Mouse (Mus musculus): ENCODE measurements around the gene Aqp2. TPM values are rescaled to one million over a fixed set of nuclear protein-coding genes. Genes with fewer than 3 reads are reported as not detected.

Aqp2 gene
- polyA plus RNA-seq, 1 experiment from 2014 or later, result not detected

DNA sequence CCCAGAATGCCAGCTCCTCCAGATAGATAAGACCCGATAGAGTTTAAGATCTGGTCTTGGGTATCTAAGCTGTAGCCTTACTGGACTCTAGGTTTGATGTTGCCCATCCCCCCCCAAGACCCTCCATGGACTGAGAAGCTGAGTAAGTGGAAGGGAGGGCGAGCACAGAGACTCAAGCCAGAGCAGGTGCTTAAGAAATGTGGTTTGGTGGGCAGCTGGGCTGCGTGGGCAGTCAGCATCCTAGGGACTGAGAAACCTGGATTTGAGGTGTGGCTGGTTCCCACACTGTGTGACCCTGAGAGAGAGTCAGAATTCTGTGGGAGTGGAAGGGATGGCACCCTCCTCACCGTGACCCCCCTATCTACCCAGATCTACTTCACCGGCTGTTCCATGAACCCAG is 14.0 kb downstream of the Aqp2 start:
- WGBS, result 85% methylated on average over 5 of the region's 5 CpGs
- Histone ChIP-seq H3K9me3 (no peaks in the 10 kb centered on the region), H3K36me3 (no peaks in the 10 kb centered on the region), H3K9ac (no peak overlapping the region), H3K4me3 (no peak overlapping the region), H3K4me2 (no peak overlapping the region), H3K27ac (no peak overlapping the region), H3K4me1 (peaks cover 10% of the 10 kb centered on the region; the same call in 1 of the 2 replicates), H3K27me3 (peaks cover 98% of the 10 kb centered on the region)
- ATAC-seq (ENCODE audit: insufficient number of reproducible peaks, insufficient read depth, low FRiP score, low TSS enrichment, low read depth), result no peak

DNA sequence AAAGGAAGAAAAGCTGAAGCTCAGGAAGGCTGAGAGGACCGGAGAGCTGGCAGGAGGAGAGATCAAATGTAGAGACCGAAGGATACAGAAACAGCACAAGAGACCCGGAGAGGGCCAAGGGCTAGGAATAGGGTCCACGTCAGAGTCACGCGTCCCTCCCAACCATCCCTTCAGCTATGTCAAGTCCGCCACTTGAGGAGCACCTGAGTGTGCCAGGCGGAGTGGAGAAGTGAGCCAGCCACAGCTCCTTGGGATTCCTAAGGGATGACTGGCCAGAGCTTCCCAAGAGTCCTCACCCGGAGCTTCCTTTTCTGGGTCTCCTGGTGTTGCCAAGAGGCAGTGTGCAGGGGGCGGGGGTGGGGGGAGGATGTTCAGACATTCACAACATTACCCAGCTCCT is 16.1 kb downstream of the Aqp2 start:
- Histone ChIP-seq H3K36me3 (no peaks in the 10 kb centered on the region), H3K27ac (no peak overlapping the region), H3K9me3 (no peaks in the 10 kb centered on the region), H3K4me3 (no peak overlapping the region), H3K4me2 (no peak overlapping the region), H3K4me1 (peaks cover 10% of the 10 kb centered on the region; the same call in 1 of the 2 replicates), H3K27me3 (peaks cover 94% of the 10 kb centered on the region), H3K9ac (no peak overlapping the region)
- ATAC-seq (ENCODE audit: insufficient number of reproducible peaks, insufficient read depth, low FRiP score, low TSS enrichment, low read depth), result no peak
- WGBS, result 75% methylated on average over 10 of the region's 10 CpGs

DNA sequence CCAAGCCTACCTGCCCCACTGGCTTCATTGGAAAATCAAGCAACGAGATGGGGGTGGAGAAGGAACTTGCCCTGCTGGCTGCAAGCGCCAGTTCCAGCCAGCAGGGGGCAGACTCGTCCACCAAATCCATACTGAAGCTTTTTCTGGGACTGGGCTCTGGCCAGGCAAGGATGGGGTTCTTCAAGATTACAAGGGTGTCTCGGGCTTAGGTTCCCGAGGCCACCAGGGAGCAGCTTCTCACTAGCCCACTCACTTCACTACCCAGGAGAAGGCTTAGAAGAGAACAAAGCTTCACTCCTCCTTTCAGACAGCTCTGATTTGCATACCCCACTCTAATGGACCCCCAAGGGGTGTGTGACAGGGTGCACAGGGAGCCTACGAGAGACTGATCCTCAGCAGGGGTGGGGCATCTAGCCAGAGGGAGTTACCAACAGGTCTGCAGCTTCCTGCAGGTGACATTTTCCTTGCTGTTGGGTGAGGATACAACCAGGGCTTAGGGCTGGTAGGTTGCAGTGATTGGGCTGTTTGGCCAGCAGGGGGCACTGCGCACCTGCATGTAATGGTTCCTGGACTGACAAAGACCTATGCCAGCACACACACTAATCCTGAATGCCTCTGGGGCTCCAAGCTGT is 17.3 kb downstream of the Aqp2 start:
- Histone ChIP-seq H3K9me3 (no peaks in the 10 kb centered on the region), H3K27ac (no peak overlapping the region), H3K27me3 (peaks cover 94% of the 10 kb centered on the region), H3K4me2 (no peak overlapping the region), H3K4me3 (no peak overlapping the region), H3K36me3 (no peaks in the 10 kb centered on the region), H3K9ac (no peak overlapping the region), H3K4me1 (peaks cover under 1% of the 10 kb centered on the region; the same call in 1 of the 2 replicates)
- under 1% methylated on average over 7 of the region's 7 CpGs for WGBS
- ATAC-seq (ENCODE audit: insufficient number of reproducible peaks, insufficient read depth, low FRiP score, low TSS enrichment, low read depth), result peak; percentile 46; the same call in 1 of the 2 replicates

DNA sequence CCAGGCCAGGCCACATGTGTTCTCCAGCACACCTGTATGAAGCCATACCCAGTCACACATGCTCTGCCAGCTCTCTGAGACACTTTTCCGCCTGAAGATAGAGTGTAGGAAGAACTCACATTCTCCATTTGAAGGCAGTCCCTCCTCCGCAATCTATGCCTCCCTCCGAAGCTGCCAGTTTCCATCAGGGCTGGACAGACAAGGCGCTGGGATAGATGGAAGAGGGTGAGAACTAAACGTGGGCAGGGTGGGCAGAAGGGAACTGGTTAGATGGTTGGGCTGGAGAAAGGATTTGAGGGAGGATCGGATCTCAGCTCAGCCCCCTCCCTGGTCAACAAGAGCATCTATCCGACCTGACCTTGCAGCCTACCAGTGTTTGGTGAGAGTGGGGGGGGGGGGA is 18.0 kb downstream of the Aqp2 start:
- no peaks in the 10 kb centered on the region for H3K9me3 ChIP-seq
- WGBS, result 57% methylated on average over 7 of the region's 7 CpGs
- peaks cover 93% of the 10 kb centered on the region for H3K27me3 ChIP-seq
- no peak overlapping the region for H3K27ac ChIP-seq
- H3K9ac ChIP-seq, result no peak overlapping the region
- no peaks in the 10 kb centered on the region for H3K36me3 ChIP-seq
- no peaks in the 10 kb centered on the region; the same call in 1 of the 2 replicates for H3K4me1 ChIP-seq
- no peak for ATAC-seq (ENCODE audit: insufficient number of reproducible peaks, insufficient read depth, low FRiP score, low TSS enrichment, low read depth)
- no peak overlapping the region for H3K4me3 ChIP-seq
- H3K4me2 ChIP-seq, result no peak overlapping the region

DNA sequence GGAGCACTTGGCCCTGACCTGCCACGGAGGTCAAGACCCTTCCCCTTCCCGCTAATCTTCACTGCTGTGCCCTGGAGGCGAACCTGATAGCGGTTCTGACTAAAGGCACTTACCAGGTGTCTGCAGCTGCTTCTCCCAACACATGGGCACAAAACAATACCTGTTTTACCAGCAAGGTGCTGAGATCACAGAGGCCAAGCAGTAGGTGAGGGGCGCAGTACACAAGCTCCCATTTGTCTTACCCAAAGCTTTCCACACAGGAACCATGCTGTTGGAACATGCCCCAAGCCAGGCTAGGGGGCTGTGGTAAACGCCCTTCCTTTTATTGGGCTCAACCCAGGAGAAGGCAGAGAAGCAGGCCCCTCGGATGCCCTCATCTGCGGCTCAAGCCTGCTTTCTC is 18.7 kb downstream of the Aqp2 start:
- no peak for ATAC-seq (ENCODE audit: insufficient number of reproducible peaks, insufficient read depth, low FRiP score, low TSS enrichment, low read depth)
- 42% methylated on average over 8 of the region's 8 CpGs for WGBS
- no peak overlapping the region for H3K9ac ChIP-seq
- no peak overlapping the region for H3K4me2 ChIP-seq
- no peaks in the 10 kb centered on the region for H3K9me3 ChIP-seq
- H3K4me1 ChIP-seq, result no peaks in the 10 kb centered on the region; the same call in 1 of the 2 replicates
- no peaks in the 10 kb centered on the region for H3K36me3 ChIP-seq
- H3K27ac ChIP-seq, result no peak overlapping the region
- H3K4me3 ChIP-seq, result no peak overlapping the region
- H3K27me3 ChIP-seq, result peaks cover 90% of the 10 kb centered on the region

DNA sequence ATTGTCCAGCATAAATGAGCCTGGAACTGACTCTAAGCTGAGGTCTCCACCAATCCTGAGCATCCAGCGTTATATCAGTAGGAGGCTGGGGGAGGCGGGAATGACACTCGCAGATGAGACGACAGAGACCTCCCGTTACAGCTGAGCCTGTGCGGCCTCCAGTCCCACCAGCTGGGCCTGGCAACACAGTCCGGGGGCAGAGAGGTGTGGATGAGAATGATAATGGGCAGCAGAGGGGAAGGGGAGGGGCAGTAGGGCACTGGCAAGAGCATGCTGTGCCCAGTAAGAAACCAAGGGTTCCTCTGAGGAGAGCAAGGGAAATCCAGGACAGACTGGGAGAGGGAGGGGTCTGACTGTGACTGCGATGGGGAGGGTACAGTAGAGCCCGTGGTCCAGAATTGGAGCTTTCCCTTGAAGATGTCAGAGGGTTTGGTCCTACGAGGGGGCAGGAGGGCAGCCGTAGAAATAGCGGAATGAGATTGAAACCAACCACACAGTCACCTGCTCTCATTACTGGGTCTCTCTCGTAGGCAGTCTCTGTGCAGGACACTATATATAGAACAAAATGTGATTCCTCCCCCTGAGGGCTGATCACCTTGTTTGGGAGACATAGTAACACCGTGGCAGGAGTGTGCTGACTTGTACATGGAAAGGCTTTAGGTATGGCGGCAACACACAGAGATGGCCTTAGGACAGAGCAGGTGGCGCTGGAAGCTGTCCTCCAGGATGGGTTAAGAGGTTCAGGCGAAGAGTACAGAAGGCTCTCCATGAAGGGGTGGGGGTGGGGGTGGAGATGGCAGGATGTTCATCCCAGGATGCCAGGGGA is 20.6 kb downstream of the Aqp2 start:
- no peak overlapping the region for H3K4me3 ChIP-seq
- 64% methylated on average over 17 of the region's 17 CpGs for WGBS
- no peak overlapping the region for H3K27ac ChIP-seq
- H3K4me2 ChIP-seq, result no peak overlapping the region
- H3K9me3 ChIP-seq, result no peaks in the 10 kb centered on the region
- no peaks in the 10 kb centered on the region for H3K36me3 ChIP-seq
- H3K9ac ChIP-seq, result 0 out of 2 replicates have a peak overlapping the region, but pooled peaks have one; percentile 16
- H3K4me1 ChIP-seq, result peaks cover 10% of the 10 kb centered on the region; the same call in 1 of the 2 replicates
- no peak for ATAC-seq (ENCODE audit: insufficient number of reproducible peaks, insufficient read depth, low FRiP score, low TSS enrichment, low read depth)
- peaks cover 88% of the 10 kb centered on the region for H3K27me3 ChIP-seq

DNA sequence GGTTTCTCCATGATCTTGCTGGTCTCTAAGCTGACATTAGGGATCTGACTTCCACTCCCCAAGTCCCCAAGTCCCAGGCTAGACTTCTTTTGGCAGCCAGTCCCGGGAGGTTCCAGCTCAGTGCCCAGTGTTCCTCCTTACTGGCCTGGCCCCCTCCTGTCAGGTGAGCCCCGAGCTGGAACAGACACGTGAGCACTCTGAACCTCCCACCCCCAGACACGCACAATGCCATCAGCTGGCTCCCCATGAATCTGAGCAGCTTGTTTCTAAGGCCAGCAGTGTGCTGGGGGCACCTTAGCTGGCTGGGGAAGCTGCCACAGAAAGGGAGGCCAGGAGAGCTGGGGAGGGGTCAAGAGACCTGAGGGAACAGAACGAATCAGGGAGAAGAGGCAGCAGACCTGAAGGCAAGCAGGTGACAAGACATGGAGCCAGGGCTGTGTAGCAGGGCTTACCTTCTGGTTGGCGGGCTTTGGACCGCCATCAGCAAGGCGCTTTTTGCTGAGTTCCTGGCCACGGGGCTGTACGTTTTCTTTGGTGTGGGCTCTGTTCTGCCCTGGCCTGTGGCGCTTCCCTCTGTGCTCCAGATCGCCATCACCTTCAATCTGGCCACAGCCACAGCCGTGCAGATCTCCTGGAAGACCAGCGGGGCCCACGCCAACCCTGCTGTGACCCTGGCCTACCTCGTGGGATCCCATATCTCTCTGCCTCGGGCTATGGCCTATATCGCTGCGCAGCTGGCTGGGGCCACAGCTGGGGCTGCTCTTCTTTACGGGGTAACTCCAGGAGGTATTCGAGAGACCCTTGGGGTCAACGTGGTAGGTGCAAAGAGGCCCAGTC is 22.3 kb downstream of the Aqp2 start, which contains the start of gene Aqp6:
Aqp6 (plus strand) TSS at position 415 of the 837 bp plus-strand sequence.
- Histone ChIP-seq H3K4me2 (no peak within 1 kb of the TSS), H3K36me3 (no peaks in the 10 kb centered on the region), H3K9ac (0 out of 2 replicates have a peak within 1 kb of the TSS, but pooled peaks have one; percentile 16), H3K4me1 (peaks cover 11% of the 10 kb centered on the region), H3K4me3 (no peak within 1 kb of the TSS), H3K27ac (no peak within 1 kb of the TSS), H3K9me3 (no peaks in the 10 kb centered on the region), H3K27me3 (peaks cover 89% of the 10 kb centered on the region)
- WGBS, result 54% methylated on average over 22 of the region's 22 CpGs
- no peak for ATAC-seq (ENCODE audit: insufficient number of reproducible peaks, insufficient read depth, low FRiP score, low TSS enrichment, low read depth)

DNA sequence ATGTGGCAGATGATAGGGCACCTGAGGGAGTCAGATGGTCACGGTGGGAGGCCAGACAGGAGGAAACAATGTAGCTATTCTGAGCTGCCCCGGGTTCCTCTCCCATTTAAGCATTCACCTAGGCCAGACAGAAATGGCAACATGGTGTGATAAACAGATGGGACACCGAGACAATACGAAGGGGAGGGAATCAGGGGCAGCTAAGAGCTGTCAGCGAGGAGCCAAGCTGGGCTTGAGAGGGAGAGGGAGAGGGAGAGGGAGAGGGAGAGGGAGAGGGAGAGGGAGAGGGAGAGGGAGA is 22.9 kb downstream of the Aqp2 start:
- Histone ChIP-seq H3K4me2 (no peak overlapping the region), H3K27ac (no peak overlapping the region), H3K36me3 (no peaks in the 10 kb centered on the region), H3K9ac (no peak overlapping the region), H3K9me3 (no peaks in the 10 kb centered on the region), H3K4me1 (peaks cover 17% of the 10 kb centered on the region), H3K4me3 (no peak overlapping the region), H3K27me3 (peaks cover 89% of the 10 kb centered on the region)
- ATAC-seq (ENCODE audit: insufficient number of reproducible peaks, insufficient read depth, low FRiP score, low TSS enrichment, low read depth), result no peak
- WGBS, result 27% methylated on average over 5 of the region's 5 CpGs

DNA sequence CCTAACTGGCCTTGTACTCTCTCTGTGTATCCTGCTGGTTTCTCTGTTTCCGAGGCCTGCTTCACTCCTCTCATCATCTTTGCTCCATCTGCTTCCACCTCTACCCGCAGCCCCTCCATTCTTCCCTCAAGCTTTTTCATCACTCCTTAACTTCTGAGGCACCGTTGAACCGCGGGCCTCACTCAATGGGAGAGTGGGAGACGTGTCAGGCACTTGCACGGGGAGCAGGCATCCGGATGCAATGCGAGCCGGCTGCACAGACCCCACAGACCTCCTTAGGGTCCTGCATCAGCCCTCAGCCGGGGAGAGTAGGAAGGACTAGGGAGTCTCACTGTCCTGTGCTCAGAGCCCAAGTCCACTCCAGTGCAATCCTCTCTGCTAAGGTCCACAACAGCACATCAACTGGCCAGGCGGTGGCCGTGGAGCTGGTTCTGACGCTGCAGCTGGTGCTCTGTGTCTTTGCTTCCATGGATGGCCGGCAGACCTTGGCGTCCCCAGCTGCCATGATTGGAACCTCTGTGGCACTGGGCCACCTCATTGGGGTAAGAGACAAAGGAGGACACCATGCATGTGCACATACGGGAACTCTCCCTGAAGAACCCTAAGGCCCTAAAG is 23.5 kb downstream of the Aqp2 start:
- WGBS, result 58% methylated on average over 17 of the region's 17 CpGs
- Histone ChIP-seq H3K27ac (no peak overlapping the region), H3K9me3 (no peaks in the 10 kb centered on the region), H3K4me3 (no peak overlapping the region), H3K4me1 (peaks cover 20% of the 10 kb centered on the region), H3K9ac (no peak overlapping the region), H3K36me3 (no peaks in the 10 kb centered on the region), H3K4me2 (no peak overlapping the region), H3K27me3 (peaks cover 89% of the 10 kb centered on the region)
- ATAC-seq (ENCODE audit: insufficient number of reproducible peaks, insufficient read depth, low FRiP score, low TSS enrichment, low read depth), result no peak

DNA sequence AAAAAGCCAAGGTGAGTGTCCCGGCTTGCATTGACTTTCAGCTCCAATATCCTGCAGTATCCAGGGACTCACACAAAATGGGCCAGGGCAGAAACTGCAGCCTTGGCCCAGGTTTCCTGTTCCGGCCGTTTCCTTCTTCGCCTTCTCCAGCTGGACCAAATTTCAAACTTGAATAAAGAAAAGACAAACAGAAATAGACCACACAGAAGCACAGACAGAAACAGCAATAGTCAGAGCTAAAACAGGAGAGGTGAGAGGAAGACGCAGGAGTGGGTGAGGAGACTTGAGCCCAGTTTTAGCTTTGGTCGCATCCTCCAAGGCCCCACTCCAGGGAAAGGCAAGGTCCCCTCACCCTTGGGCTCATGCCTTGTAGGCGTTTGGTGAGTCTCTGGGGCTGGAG is 24.4 kb downstream of the Aqp2 start:
- Histone ChIP-seq H3K36me3 (no peaks in the 10 kb centered on the region), H3K4me2 (no peak overlapping the region), H3K4me3 (no peak overlapping the region), H3K4me1 (peaks cover 29% of the 10 kb centered on the region), H3K9ac (0 out of 2 replicates have a peak overlapping the region, but pooled peaks have one; percentile 12), H3K27me3 (peaks cover 87% of the 10 kb centered on the region), H3K9me3 (no peaks in the 10 kb centered on the region), H3K27ac (no peak overlapping the region; the same call in 1 of the 2 replicates)
- WGBS, result 59% methylated on average over 7 of the region's 7 CpGs
- ATAC-seq (ENCODE audit: insufficient number of reproducible peaks, insufficient read depth, low FRiP score, low TSS enrichment, low read depth), result no peak

DNA sequence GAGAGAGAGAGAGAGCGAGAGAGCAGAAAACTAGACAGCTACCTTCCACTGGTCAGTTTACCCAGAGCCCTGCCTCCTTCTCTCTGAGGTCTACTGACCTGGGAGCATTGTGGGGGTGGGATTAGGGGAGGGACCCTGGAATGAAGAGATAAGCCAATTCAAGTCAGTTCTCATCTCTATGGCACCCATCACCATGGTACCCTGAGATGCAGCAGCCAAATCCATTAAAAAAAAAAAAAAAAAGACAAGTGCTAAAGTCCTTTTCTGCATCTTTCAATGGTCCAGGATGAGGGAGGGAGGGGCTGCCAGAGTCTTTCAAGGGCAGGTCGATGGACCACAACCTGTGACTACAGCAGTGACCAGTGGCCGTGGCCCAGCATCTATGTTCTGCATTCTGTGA is 26.7 kb downstream of the Aqp2 start:
- 80% methylated on average over 3 of the region's 3 CpGs for WGBS
- Histone ChIP-seq H3K27me3 (peaks cover 79% of the 10 kb centered on the region), H3K27ac (no peak overlapping the region), H3K4me2 (no peak overlapping the region), H3K9ac (no peak overlapping the region), H3K36me3 (no peaks in the 10 kb centered on the region), H3K9me3 (no peaks in the 10 kb centered on the region), H3K4me3 (no peak overlapping the region), H3K4me1 (peaks cover 38% of the 10 kb centered on the region)
- ATAC-seq (ENCODE audit: insufficient number of reproducible peaks, insufficient read depth, low FRiP score, low TSS enrichment, low read depth), result no peak

All from embryonic facial prominence, embryonic 13.5 days (tissue).